Mouse (Mus musculus): Measurements from ENCODE around the gene Cyb561d1.
"Not testable (repeated sequence)": the region's sequence is repeated elsewhere in the genome, so short reads cannot be mapped to it uniquely, and the experiment has no call there.

DNA sequence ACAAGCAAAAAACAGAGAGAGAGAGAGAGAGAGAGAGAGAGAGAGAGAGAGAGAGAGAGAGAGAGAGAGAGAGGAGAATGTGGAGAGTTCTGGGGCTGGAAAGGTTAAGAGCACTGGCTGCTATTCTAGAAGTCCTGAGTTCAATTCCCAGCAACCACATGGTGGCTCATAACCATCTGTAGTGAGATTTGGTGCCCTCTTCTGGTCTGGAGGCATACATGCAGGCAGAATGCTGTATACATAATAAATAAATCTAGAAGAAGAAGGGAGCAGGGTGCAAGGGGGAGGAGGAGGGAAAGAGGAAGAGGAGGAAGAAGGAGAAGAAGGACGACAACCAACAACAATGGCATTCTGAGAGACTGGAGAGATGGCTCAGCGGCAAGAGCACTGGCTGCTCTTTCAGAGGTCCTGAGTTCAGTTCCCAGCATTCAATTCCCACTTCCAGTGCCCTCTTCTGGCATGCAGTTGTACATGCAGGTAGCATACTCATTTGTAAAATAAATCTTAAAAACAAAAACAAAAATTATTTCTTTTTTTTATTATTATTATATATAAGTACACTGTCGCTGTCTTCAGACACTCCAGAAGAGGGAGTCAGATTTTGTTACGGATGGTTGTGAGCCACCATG is 36.6 kb upstream of the Cyb561d1 start:
- peak in 1 of 2 experiments; percentile 26; a peak in 1 of 4 replicates for TF ChIP-seq CTCF (conservative IDR thresholded peaks at IDR 0.05 in 1 of 2, IDR thresholded peaks at IDR 0.05 in 1 of 2; ENCODE audit: low read depth in 2 of 2, low read length in 2 of 2)
- TF ChIP-seq ETS1 (conservative IDR thresholded peaks at IDR 0.05; ENCODE audit: low read depth, low read length); POLR2A (IDR thresholded peaks at IDR 0.05; ENCODE audit: low read depth, low read length); RCOR1 (conservative IDR thresholded peaks at IDR 0.05; ENCODE audit: low read depth, low read length); SIN3A (IDR thresholded peaks at IDR 0.05; ENCODE audit: low read length); NELFE (IDR thresholded peaks at IDR 0.05; ENCODE audit: low read depth, low read length); POLR2AphosphoS2 (IDR thresholded peaks at IDR 0.05; ENCODE audit: low read depth, low read length); EP300 (IDR thresholded peaks at IDR 0.05; ENCODE audit: low read length); TCF12 (IDR thresholded peaks at IDR 0.05; ENCODE audit: low read depth, low read length); CHD2 (IDR thresholded peaks at IDR 0.05; ENCODE audit: low read length): not testable (repeated sequence)
